Mouse (Mus musculus): ENCODE data around the gene Slain1. TPM values are rescaled to one million over a fixed set of nuclear protein-coding genes. Genes with fewer than 3 reads are reported as not detected.

Gene Slain1
- not detected for polyA plus RNA-seq (2012; fragmentation: generic; extraction: Trizol)
- long read RNA-seq, experiment 1, result 0 reads
- long read RNA-seq, experiment 2, result 0 reads

DNA sequence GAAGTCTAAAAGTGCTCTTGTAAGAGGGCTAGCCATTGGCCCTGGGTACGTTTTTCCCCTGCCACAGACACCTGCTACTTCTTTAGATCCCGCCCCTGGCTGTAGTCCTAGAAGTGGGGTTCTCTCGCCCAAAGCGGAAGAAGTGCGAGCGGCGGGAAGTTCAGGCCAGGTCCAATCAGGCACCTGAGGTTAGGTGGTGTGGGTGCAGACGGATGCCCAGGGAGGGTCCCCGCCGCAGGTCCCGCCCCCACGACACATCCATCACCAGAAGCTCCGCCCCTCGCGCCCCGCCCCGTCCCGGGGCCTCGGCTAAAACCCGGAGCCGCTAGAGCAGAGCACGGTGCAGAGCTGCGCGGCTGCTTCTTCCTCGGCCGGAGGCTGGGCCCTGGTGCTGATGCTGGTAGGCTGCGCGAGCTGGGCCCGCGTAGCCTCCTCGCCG, at the start of gene Slain1:
TSS of gene Slain1 (plus strand) at position 333 of the 439 bp plus-strand sequence.
- Histone ChIP-seq H3K36me3 (ENCODE audit: control insufficient read depth, insufficient read depth) (no peaks in the 10 kb centered on the region), H3K79me3 (ENCODE audit: low read depth) (no peaks in the 10 kb centered on the region), H3ac (ENCODE audit: control insufficient read depth, insufficient read length, low read depth) (no peak within 1 kb of the TSS), H3K79me2 (ENCODE audit: control insufficient read depth, insufficient read depth) (no peaks in the 10 kb centered on the region), H3K27me3 (ENCODE audit: control insufficient read depth, insufficient read depth, insufficient read length) (no peaks in the 10 kb centered on the region), H3K4me3 (ENCODE audit: insufficient read depth, poor library complexity, severe bottlenecking) (no peak within 1 kb of the TSS)
- no peak for TF ChIP-seq MAX (IDR thresholded peaks at IDR 0.05)
- no peak for TF ChIP-seq CTCF (IDR thresholded peaks at IDR 0.05; ENCODE audit: control insufficient read depth, insufficient read depth, insufficient read length)
- TF ChIP-seq MYOD1 (IDR thresholded peaks at IDR 0.05; ENCODE audit: control insufficient read depth, insufficient read length, low read depth), result no peak
- TF ChIP-seq CEBPB (IDR thresholded peaks at IDR 0.05; ENCODE audit: low read depth), result no peak
- no peak for TF ChIP-seq MYOG (IDR thresholded peaks at IDR 0.05; ENCODE audit: control insufficient read depth, extremely low read depth, insufficient read length)
- no peak for TF ChIP-seq FOSL1 (IDR thresholded peaks at IDR 0.05; ENCODE audit: insufficient read depth, low read length, poor library complexity, severe bottlenecking)
- TF ChIP-seq USF1 (IDR thresholded peaks at IDR 0.05; ENCODE audit: low read depth), result no peak

DNA sequence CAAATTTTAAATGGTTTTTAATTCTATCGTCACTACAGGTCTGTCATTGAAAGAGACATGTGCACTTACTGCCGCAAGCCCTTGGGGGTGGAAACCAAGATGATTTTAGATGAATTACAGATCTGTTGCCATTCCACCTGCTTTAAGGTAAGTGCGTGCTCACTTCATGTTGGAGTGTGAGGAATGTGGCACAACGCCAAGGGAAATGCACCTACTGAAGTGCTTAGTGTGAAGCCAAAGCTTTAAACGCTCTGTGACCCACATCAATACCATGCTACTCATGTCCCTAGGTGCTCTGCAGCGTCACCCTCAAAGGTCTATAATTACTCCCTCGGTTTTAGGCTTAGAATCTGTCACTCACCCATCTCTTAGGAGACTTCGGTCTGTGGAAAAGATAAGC, 42.0 kb upstream of the Slain1 start:
- no peak overlapping the region for H3ac ChIP-seq (ENCODE audit: control insufficient read depth, insufficient read length, low read depth)
- no peaks in the 10 kb centered on the region for H3K79me3 ChIP-seq (ENCODE audit: low read depth)
- no peaks in the 10 kb centered on the region for H3K36me3 ChIP-seq (ENCODE audit: control insufficient read depth, insufficient read depth)
- no peaks in the 10 kb centered on the region for H3K27me3 ChIP-seq (ENCODE audit: control insufficient read depth, insufficient read depth, insufficient read length)
- TF ChIP-seq MYOD1 (IDR thresholded peaks at IDR 0.05; ENCODE audit: control insufficient read depth, insufficient read length, low read depth), result no peak
- no peak for TF ChIP-seq MYOG (IDR thresholded peaks at IDR 0.05; ENCODE audit: control insufficient read depth, extremely low read depth, insufficient read length)
- no peak for TF ChIP-seq FOSL1 (IDR thresholded peaks at IDR 0.05; ENCODE audit: insufficient read depth, low read length, poor library complexity, severe bottlenecking)
- TF ChIP-seq USF1 (IDR thresholded peaks at IDR 0.05; ENCODE audit: low read depth), result no peak
- TF ChIP-seq MAX (IDR thresholded peaks at IDR 0.05), result no peak
- no peak for TF ChIP-seq CEBPB (IDR thresholded peaks at IDR 0.05; ENCODE audit: low read depth)
- no peak overlapping the region for H3K4me3 ChIP-seq (ENCODE audit: insufficient read depth, poor library complexity, severe bottlenecking)
- H3K79me2 ChIP-seq (ENCODE audit: control insufficient read depth, insufficient read depth), result no peaks in the 10 kb centered on the region

- H3ac ChIP-seq (ENCODE audit: control insufficient read depth, insufficient read length, low read depth), result no peak overlapping the region
- no peaks in the 10 kb centered on the region for H3K36me3 ChIP-seq (ENCODE audit: control insufficient read depth, insufficient read depth)
- no peaks in the 10 kb centered on the region for H3K79me3 ChIP-seq (ENCODE audit: low read depth)
- no peak overlapping the region for H3K4me3 ChIP-seq (ENCODE audit: insufficient read depth, poor library complexity, severe bottlenecking)
- H3K27me3 ChIP-seq (ENCODE audit: control insufficient read depth, insufficient read depth, insufficient read length), result no peaks in the 10 kb centered on the region
- H3K79me2 ChIP-seq (ENCODE audit: control insufficient read depth, insufficient read depth), result no peaks in the 10 kb centered on the region
- TF ChIP-seq MAX (IDR thresholded peaks at IDR 0.05) (no peak), CTCF (IDR thresholded peaks at IDR 0.05; ENCODE audit: control insufficient read depth, insufficient read depth, insufficient read length) (no peak), FOSL1 (IDR thresholded peaks at IDR 0.05; ENCODE audit: insufficient read depth, low read length, poor library complexity, severe bottlenecking) (no peak), MYOD1 (IDR thresholded peaks at IDR 0.05; ENCODE audit: control insufficient read depth, insufficient read length, low read depth) (no peak), MYOG (IDR thresholded peaks at IDR 0.05; ENCODE audit: control insufficient read depth, extremely low read depth, insufficient read length) (no peak), CEBPB (IDR thresholded peaks at IDR 0.05; ENCODE audit: low read depth) (no peak), USF1 (IDR thresholded peaks at IDR 0.05; ENCODE audit: low read depth) (no peak)
These were observed 36.3 kb upstream of the Slain1 start for GRCm38 (mm10) chr14:103613573-103614271.

DNA sequence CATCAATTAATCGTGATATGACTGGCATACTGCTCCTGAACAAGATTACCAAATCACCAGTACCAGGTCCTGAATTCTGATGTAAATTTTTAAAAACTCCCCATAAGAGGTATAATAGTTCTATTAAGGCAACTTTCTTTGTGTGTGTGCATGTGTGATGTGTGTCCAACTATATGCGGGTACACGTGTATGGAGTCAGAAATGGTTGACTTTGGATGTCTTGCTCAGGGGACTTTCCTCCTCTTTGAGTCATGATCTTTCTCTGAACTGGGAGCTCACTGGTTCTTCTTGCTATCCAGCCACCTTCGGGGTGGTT, 35.8 kb upstream of the Slain1 start:
- Histone ChIP-seq H3ac (ENCODE audit: control insufficient read depth, insufficient read length, low read depth) (no peak overlapping the region), H3K79me3 (ENCODE audit: low read depth) (no peaks in the 10 kb centered on the region), H3K27me3 (ENCODE audit: control insufficient read depth, insufficient read depth, insufficient read length) (no peaks in the 10 kb centered on the region), H3K4me3 (ENCODE audit: insufficient read depth, poor library complexity, severe bottlenecking) (no peak overlapping the region), H3K79me2 (ENCODE audit: control insufficient read depth, insufficient read depth) (no peaks in the 10 kb centered on the region), H3K36me3 (ENCODE audit: control insufficient read depth, insufficient read depth) (no peaks in the 10 kb centered on the region)
- TF ChIP-seq MYOG (IDR thresholded peaks at IDR 0.05; ENCODE audit: control insufficient read depth, extremely low read depth, insufficient read length), result no peak

DNA sequence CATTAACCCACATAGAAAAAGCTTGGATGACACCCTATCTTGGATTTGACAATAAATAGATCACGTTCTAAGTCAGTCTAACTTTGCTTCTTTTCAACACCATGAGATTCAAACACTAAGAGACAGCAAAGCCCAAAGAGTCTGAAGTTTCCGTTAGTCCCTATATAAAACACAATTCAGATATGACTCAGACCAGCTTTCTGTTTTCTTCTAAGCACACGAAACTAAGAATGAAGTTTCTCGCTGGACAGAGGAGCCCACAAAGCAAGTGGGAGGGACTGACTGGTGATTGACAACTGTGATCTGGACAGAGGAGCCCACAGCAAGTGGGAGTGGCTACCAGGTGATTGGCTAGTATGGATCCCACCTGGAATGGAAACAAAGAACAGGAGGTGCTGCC, 30.3 kb upstream of the Slain1 start:
- TF ChIP-seq CTCF (IDR thresholded peaks at IDR 0.05; ENCODE audit: control insufficient read depth, insufficient read depth, insufficient read length) (no peak), FOSL1 (IDR thresholded peaks at IDR 0.05; ENCODE audit: insufficient read depth, low read length, poor library complexity, severe bottlenecking) (no peak), CEBPB (IDR thresholded peaks at IDR 0.05; ENCODE audit: low read depth) (no peak), MYOG (IDR thresholded peaks at IDR 0.05; ENCODE audit: control insufficient read depth, extremely low read depth, insufficient read length) (no peak), MAX (IDR thresholded peaks at IDR 0.05) (no peak), USF1 (IDR thresholded peaks at IDR 0.05; ENCODE audit: low read depth) (no peak), MYOD1 (IDR thresholded peaks at IDR 0.05; ENCODE audit: control insufficient read depth, insufficient read length, low read depth) (no peak)
- Histone ChIP-seq H3ac (ENCODE audit: control insufficient read depth, insufficient read length, low read depth) (no peak overlapping the region), H3K79me2 (ENCODE audit: control insufficient read depth, insufficient read depth) (no peaks in the 10 kb centered on the region), H3K4me3 (ENCODE audit: insufficient read depth, poor library complexity, severe bottlenecking) (no peak overlapping the region), H3K79me3 (ENCODE audit: low read depth) (no peaks in the 10 kb centered on the region), H3K27me3 (ENCODE audit: control insufficient read depth, insufficient read depth, insufficient read length) (no peaks in the 10 kb centered on the region), H3K36me3 (ENCODE audit: control insufficient read depth, insufficient read depth) (no peaks in the 10 kb centered on the region)

- no peak for TF ChIP-seq FOSL1 (IDR thresholded peaks at IDR 0.05; ENCODE audit: insufficient read depth, low read length, poor library complexity, severe bottlenecking)
- no peak for TF ChIP-seq MYOD1 (IDR thresholded peaks at IDR 0.05; ENCODE audit: control insufficient read depth, insufficient read length, low read depth)
- TF ChIP-seq CTCF (IDR thresholded peaks at IDR 0.05; ENCODE audit: control insufficient read depth, insufficient read depth, insufficient read length), result no peak
- no peak for TF ChIP-seq CEBPB (IDR thresholded peaks at IDR 0.05; ENCODE audit: low read depth)
- TF ChIP-seq MAX (IDR thresholded peaks at IDR 0.05), result no peak
- no peak for TF ChIP-seq USF1 (IDR thresholded peaks at IDR 0.05; ENCODE audit: low read depth)
- no peak for TF ChIP-seq MYOG (IDR thresholded peaks at IDR 0.05; ENCODE audit: control insufficient read depth, extremely low read depth, insufficient read length)
- Histone ChIP-seq H3K4me3 (ENCODE audit: insufficient read depth, poor library complexity, severe bottlenecking) (no peak overlapping the region), H3K27me3 (ENCODE audit: control insufficient read depth, insufficient read depth, insufficient read length) (no peaks in the 10 kb centered on the region), H3K79me3 (ENCODE audit: low read depth) (no peaks in the 10 kb centered on the region), H3K36me3 (ENCODE audit: control insufficient read depth, insufficient read depth) (no peaks in the 10 kb centered on the region), H3ac (ENCODE audit: control insufficient read depth, insufficient read length, low read depth) (no peak overlapping the region), H3K79me2 (ENCODE audit: control insufficient read depth, insufficient read depth) (no peaks in the 10 kb centered on the region)
These were observed 28.8 kb upstream of the Slain1 start for GRCm38 (mm10) chr14:103621207-103621606.

Measured in C2C12 (cell line).